9 mouse cellular contexts compared by ENCODE assay signal in the genomic region with DNA sequence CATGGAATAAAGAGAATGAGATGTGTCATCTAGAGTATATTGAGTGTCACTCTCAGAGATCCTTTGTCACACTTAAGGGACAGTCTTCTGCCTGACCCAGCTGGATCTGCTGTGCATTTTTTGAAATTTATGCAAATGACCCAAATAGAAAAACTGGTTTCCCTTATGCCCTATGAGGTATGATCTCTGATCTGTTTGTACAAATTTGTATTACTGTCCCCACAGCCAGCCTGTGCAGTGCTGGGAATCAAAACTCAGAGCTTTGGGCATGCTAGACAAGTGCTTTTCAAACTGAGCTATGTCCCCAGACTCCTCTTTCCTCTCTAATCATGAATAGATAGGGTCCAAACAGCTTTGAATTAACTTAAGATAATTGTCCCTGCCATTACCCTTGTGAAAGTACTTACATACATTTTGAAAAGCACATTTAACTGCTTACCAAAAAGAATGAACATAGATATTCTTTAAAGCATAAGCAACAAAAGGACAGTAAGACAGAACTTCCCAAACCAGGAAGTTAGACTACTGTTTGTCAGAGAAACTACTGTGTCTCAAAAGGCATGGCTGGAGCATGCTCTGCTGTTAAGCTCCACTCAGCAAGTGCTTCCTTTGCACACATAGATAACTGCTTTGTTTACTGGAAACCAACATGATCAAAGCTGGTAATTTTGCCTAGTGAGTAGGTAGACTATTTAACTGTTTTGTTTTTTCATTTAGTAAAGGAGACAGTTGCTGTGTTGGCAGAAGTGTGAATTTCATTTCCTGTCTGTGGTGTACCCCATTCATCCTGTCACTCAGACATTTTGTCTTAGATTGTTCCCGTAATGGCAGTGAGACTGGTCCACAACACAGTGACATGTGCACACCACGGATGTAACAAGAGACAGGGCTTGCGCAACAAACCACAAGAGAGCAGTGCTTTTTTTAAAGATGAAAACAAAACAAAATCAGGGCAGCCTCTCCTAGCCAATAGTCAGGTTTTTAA.
DNase-seq lines count a peak whose midpoint lies in the region; ATAC-seq and TF ChIP-seq lines count a peak whose summit lies in the region.
"Had no signal": no experiment of that assay in that cellular context is flagged by ENCODE, and none has a peak within 500 bp of the region (broad histone marks: within the 10 kb centered on the region; RNA-seq: fewer than 3 reads in every experiment).

No protein-coding gene starts in this region.

- DNase-seq in hindbrain, postnatal 0 days (ENCODE audit: low spot score): peak; percentile 3
- DNase-seq in CD4-positive, CD25-positive, alpha-beta regulatory T cell, adult 2 months (ENCODE audit: low read depth, low spot score): peak; percentile 92
- DNase-seq in gastrocnemius, postnatal 14 days: peak; percentile 26
- peak; percentile 87 for DNase-seq in liver, adult 2 months (ENCODE audit: extremely low read depth, low read depth, low spot score)
- peak; percentile 17 for DNase-seq in spleen, adult 12 weeks (ENCODE audit: low spot score)
- DNase-seq in cerebellum, postnatal 4 days (ENCODE audit: low spot score in 2 of 2): no peak
- DNase-seq in right cerebral cortex, postnatal 14 days: no peak

- intact Hi-C loops in gastrocnemius, postnatal 14 days (cut with DNase I; ENCODE audit: low total_unique reads): no loop called here

- TF ChIP-seq POLR2A in liver, adult 2 months (IDR thresholded peaks at IDR 0.05; ENCODE audit: extremely low read depth, insufficient read depth, low read length): no peak

- H3K36me3 ChIP-seq in hindbrain, postnatal 0 days (ENCODE audit: insufficient read depth, low read length): no peaks in the 10 kb centered on the region
- no peaks in the 10 kb centered on the region for H3K36me3 ChIP-seq in hindbrain, embryonic 12.5 days
- peaks cover 2% of the 10 kb centered on the region for H3K36me3 ChIP-seq in liver, adult 2 months (ENCODE audit: control insufficient read depth, insufficient read depth, low read length)

- no peak overlapping the region for H3K9ac ChIP-seq in hindbrain, postnatal 0 days (replicated peaks; ENCODE audit: low read length)
- no peak overlapping the region for H3K9ac ChIP-seq in hindbrain, embryonic 12.5 days
- H3K9ac ChIP-seq in liver, adult 2 months (ENCODE audit: low read depth, low read length): no peak overlapping the region

- H3K4me1 ChIP-seq in hindbrain, postnatal 0 days (ENCODE audit: insufficient read depth, low read length): no peaks in the 10 kb centered on the region
- no peaks in the 10 kb centered on the region for H3K4me1 ChIP-seq in hindbrain, embryonic 12.5 days
- H3K4me1 ChIP-seq in liver, adult 2 months (ENCODE audit: control insufficient read depth, insufficient read depth, low read length): peaks cover 27% of the 10 kb centered on the region

- 37% methylated on average over 3 of the region's 3 CpGs for WGBS in hindbrain, postnatal 0 days
- WGBS in hindbrain, embryonic 12.5 days: 64% methylated on average over 3 of the region's 3 CpGs
- 2% methylated on average over 3 of the region's 3 CpGs for WGBS in liver, adult 2 months

- ATAC-seq in hindbrain, postnatal 0 days: no peak
- no peak for ATAC-seq in hindbrain, embryonic 12.5 days (ENCODE audit: low FRiP score)
- ATAC-seq: Patski had no signal

- H3K4me3 ChIP-seq in hindbrain, postnatal 0 days (ENCODE audit: low read length): no peak overlapping the region
- H3K4me3 ChIP-seq in hindbrain, embryonic 12.5 days: no peak overlapping the region
- H3K4me3 ChIP-seq in liver, adult 2 months (ENCODE audit: insufficient read depth, low read depth, low read length): no peak overlapping the region

- H3K9me3 ChIP-seq in hindbrain, postnatal 0 days (ENCODE audit: low read length): no peaks in the 10 kb centered on the region
- no peaks in the 10 kb centered on the region for H3K9me3 ChIP-seq in hindbrain, embryonic 12.5 days (replicated peaks)

- no peak overlapping the region for H3K27ac ChIP-seq in hindbrain, postnatal 0 days
- H3K27ac ChIP-seq in hindbrain, embryonic 12.5 days: no peak overlapping the region
- peak overlapping the region; percentile 45 for H3K27ac ChIP-seq in liver, adult 2 months (replicated peaks; ENCODE audit: insufficient read depth, low read depth, low read length)

- no peaks in the 10 kb centered on the region for H3K27me3 ChIP-seq in hindbrain, postnatal 0 days (ENCODE audit: insufficient read depth, low read length)
- H3K27me3 ChIP-seq in hindbrain, embryonic 12.5 days: no peaks in the 10 kb centered on the region
- no peaks in the 10 kb centered on the region for H3K27me3 ChIP-seq in liver, adult 2 months (ENCODE audit: control insufficient read depth, insufficient read depth, low read length)
- H3K27me3 ChIP-seq: Patski had no signal

- peaks cover 12% of the 10 kb centered on the region; the same call in 1 of the 2 replicates for H3K79me2 ChIP-seq in liver, adult 2 months (ENCODE audit: control insufficient read depth, insufficient read depth, low read length)

- no peak for TF ChIP-seq CTCF in hindbrain, postnatal 0 days (IDR thresholded peaks at IDR 0.05; ENCODE audit: low read depth)
- TF ChIP-seq CTCF in liver, adult 2 months (IDR thresholded peaks at IDR 0.05; ENCODE audit: low read depth, low read length): no peak

- H3K4me2 ChIP-seq in hindbrain, postnatal 0 days (ENCODE audit: low read depth, low read length): no peak overlapping the region
- H3K4me2 ChIP-seq in hindbrain, embryonic 12.5 days (replicated peaks): no peak overlapping the region

Comparison
In these comparisons a context has a peak if more than half of its experiments do, and no peak if none do; other contexts are left out.
1. DNase-seq: peak in hindbrain, postnatal 0 days (single experiment), CD4-positive, CD25-positive, alpha-beta regulatory T cell, adult 2 months (single experiment), gastrocnemius, postnatal 14 days (single experiment), liver, adult 2 months (single experiment) and spleen, adult 12 weeks (single experiment); none in cerebellum, postnatal 4 days (0 of 2) and right cerebral cortex, postnatal 14 days (single experiment).